Mouse (Mus musculus): Measurements from ENCODE around the gene Tmem178. TPM values are rescaled to one million over a fixed set of nuclear protein-coding genes. Genes with fewer than 3 reads are reported as not detected.

Gene Tmem178
- total RNA-seq, 2 experiments from 2014 or later: 108 to 141 TPM

DNA sequence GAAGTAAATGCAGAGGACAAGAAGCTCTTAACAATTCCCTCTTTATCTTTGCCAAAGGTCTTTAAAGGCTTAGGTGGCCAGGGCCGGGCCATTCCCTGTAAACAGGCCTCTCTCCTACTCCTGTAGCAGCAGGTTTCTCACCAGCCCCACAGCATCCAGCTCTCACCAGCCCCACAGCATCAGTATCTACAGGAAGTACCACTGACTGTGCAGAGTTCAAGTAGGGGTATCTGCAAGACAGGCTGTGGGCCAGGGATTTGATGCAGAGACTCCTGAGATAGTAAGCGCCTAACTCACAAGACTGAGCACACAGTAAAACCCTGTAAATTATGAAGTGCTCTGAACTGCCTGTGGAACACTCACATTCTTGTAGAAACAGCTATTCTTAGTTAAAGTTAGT is 88.5 kb downstream of the Tmem178 start:
- H3K27ac ChIP-seq: no peak overlapping the region
- no peak overlapping the region for H3K4me3 ChIP-seq
- no peak for TF ChIP-seq CTCF (IDR thresholded peaks at IDR 0.05)
- no peak for DNase-seq (ENCODE audit: extremely low spot score in 1 of 2, low spot score in 2 of 2)
- intact Hi-C loops (cut with DNase I): no loop called here

DNA sequence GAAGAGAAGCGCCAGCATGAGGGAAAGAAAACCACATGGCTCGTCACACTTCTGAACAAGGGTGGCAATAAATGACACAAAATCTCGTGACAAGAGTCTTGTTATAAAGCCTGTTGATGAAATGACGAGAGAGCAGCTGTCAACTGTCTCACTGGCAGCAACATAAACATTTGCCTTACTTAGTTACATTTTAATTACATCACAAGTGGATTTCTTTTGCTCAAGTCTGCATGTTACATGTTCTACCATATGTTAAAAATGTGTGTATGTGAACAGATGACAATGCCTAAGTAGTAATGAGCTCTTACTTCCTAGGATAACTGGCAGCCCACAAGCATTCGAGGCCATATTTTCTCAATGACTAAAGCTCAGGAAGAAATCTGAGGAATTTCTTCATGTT is 90.9 kb downstream of the Tmem178 start:
- no peak overlapping the region for H3K4me3 ChIP-seq
- TF ChIP-seq CTCF (IDR thresholded peaks at IDR 0.05): no peak
- intact Hi-C loops (cut with DNase I): no loop called here
- no peak for DNase-seq (ENCODE audit: extremely low spot score in 1 of 2, low spot score in 2 of 2)
- H3K27ac ChIP-seq: no peak overlapping the region

DNA sequence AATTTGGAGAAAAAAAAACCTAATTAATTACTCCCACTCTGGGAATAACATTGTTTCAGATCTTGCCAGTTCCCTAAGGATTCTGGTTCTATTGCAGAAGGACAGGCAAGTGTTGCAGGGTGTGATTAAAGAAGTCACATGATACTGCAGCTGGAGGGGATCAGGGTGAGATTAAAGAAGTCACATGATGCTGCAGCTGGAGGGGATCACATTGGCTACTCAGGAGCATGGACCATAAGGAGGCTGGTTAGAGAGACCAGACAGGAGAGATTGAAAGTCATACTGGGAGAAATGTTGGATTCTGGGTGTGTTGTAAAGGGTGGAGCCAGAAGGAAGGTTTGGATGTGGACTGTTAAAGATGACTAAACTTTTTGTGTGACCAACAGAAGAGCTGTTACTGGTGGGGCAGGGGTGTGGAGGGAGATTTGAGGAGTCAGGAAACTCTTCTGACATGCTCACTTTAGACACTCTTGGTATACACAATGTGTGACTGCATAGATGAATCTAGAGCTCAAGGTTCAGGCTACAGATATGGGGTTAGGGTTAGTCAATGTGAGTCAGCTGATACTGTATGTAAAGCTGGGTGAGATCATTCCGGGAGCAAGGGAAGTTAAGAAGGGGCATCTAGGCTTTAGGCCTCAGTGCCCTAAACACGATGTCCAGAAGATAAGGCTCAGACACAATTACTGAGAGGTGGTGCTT is 94.4 kb downstream of the Tmem178 start:
- no peak for TF ChIP-seq CTCF (IDR thresholded peaks at IDR 0.05)
- intact Hi-C loops (cut with DNase I): no loop called here
- Histone ChIP-seq H3K4me3 (no peak overlapping the region), H3K27ac (no peak overlapping the region)
- no peak for DNase-seq (ENCODE audit: extremely low spot score in 1 of 2, low spot score in 2 of 2)

DNA sequence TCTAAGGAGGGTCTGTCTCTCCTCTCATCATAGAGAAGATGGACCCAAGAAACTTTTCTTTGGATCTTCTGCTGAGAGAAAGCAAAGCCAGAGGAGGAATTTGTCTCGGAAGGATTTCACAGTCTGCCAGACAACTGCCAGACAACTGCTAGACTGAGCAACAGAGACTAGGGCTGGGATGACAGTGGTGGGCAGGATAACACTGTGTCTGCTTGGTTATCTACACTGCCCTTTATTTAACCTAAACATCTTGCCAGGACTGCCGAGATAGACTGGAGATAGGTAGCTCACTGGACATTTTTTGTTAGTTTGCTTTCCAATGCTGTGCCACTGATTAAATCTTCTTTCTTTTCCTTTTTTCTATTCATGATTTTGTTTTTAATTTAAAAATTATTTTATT is 97.2 kb downstream of the Tmem178 start:
- intact Hi-C loops (cut with DNase I): no loop called here
- H3K4me3 ChIP-seq: no peak overlapping the region
- no peak for TF ChIP-seq CTCF (IDR thresholded peaks at IDR 0.05)
- no peak for DNase-seq (ENCODE audit: extremely low spot score in 1 of 2, low spot score in 2 of 2)
- H3K27ac ChIP-seq: no peak overlapping the region

DNA sequence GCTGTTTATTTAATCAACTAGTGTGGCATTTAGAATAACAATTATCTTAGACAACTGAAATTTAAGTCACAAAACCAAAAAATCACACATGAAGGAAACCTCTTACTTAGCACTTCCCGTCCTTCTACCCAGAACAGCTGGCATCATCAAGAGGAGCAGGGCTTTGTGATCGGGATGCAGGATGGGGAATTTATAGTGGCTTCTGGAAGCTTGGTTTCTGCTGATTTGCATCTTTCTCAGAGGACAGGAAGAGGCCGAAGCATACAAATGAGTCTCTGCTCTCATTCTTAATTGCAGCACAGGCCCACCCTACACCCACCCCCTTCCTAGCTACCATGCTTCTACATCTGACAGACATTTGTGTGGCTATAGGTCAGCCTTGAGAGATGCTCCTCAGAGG is 99.9 kb downstream of the Tmem178 start:
- Histone ChIP-seq H3K27ac (no peak overlapping the region), H3K4me3 (no peak overlapping the region)
- DNase-seq (ENCODE audit: extremely low spot score in 1 of 2, low spot score in 2 of 2): no peak
- no peak for TF ChIP-seq CTCF (IDR thresholded peaks at IDR 0.05)
- intact Hi-C loops (cut with DNase I): loop anchor here (2.0 kb wide), 1 partner anchor 1956 kb away; no protein-coding TSS in a partner anchor

DNA sequence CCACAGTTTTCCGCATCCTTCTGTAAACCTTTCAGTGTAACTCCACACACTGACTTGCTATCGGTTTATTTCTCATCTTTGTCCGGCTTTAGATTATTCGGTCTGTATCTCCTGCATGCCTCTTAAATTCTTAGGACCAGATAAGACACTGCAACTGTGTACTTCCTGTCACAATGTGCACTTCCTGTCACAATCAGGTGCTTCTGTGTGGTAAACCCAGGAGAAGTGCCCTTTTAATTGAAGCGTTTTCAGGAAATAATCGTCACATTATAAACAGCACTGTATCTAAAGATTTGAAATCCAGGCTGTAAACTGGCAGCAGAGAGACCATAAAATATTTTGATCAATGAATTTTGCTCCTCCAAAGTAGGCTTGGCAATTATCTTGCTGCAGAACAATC is 100.7 kb downstream of the Tmem178 start:
- intact Hi-C loops (cut with DNase I): loop anchor here (2.0 kb wide), 1 partner anchor 1956 kb away; no protein-coding TSS in a partner anchor

DNA sequence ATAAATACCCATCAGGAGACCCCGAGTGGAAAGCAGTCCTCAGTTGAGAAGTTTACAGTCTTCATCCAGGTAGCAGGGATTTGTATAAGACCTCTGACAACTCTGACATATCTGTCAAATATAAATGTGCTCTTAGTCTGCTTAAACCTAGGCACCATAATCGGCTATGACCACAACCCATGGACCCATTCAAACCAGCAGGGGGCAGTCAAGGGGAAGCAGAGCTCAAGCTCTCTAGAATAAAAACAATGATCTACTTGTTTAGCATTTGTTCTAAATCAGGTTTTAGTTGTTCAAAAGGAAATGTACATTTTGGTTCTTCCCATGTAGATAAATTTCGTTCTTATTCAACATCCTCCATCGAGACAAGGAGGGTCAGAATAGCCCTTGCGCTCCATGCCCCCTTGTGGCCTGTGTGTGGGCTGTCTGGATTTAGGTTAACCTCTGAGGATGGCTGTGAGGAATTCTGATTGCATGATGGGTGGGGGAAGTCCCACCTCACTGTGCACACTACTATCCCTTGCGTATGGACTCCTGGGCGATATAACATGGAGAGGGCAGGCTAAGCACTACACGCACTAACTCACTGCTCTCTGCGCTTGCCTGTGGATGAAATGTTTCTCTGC is 101.2 kb downstream of the Tmem178 start:
- peak; percentile 67 for TF ChIP-seq CTCF (IDR thresholded peaks at IDR 0.05)
- no peak overlapping the region for H3K4me3 ChIP-seq
- intact Hi-C loops (cut with DNase I): loop anchor here (2.0 kb wide), 1 partner anchor 1955 kb away; no protein-coding TSS in a partner anchor
- peak; percentile 20 to 57 for DNase-seq (ENCODE audit: extremely low spot score in 1 of 2, low spot score in 2 of 2)
- no peak overlapping the region for H3K27ac ChIP-seq

More for the DNA sequence above, 100.7 kb downstream of the Tmem178 start:
- TF ChIP-seq CTCF (IDR thresholded peaks at IDR 0.05): no peak
- H3K4me3 ChIP-seq: no peak overlapping the region
- DNase-seq (ENCODE audit: extremely low spot score in 1 of 2, low spot score in 2 of 2): no peak
- H3K27ac ChIP-seq: no peak overlapping the region

DNA sequence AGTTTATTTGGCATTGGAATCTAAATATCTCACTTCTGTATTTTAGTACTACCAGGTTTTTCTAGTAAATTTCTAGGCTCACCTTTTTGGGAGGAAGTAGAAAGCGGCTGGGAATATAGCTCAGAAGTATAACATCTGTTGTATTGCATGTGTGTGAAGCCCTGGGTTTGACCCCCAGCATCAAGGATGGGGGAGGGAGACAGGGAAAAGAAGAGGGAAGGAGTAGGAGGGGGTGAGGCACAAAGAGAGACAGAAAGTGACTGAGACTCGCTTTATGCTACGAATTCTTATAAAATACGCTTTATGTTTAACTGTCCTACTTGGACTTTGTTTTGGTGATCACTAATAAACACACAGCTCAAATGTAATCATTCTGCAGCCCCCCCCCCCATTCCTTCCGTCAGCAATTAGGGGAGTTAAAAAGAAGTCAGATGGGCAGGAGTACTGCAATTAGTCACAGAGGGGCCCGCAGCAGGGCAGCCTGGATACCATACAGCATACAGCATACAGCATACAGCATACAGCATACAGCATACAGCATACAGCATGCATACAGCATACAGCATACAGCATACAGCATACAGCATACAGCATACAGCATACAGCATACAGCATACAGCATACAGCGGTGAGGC is 103.6 kb downstream of the Tmem178 start:
- intact Hi-C loops (cut with DNase I): no loop called here
- Histone ChIP-seq H3K4me3 (no peak overlapping the region), H3K27ac (no peak overlapping the region)
- DNase-seq (ENCODE audit: extremely low spot score in 1 of 2, low spot score in 2 of 2): no peak
- no peak for TF ChIP-seq CTCF (IDR thresholded peaks at IDR 0.05)

Other genes starting within 250 kb of the Tmem178 start
- gene Map4k3, start 216.1 kb upstream of the Tmem178 start, total RNA-seq (2021): 10 to 100 TPM; 75.0 TPM
- 1 to 10 TPM; 6.2 to 6.3 TPM for gene Thumpd2, start 120.5 kb downstream of the Tmem178 start, total RNA-seq (2021)